Mouse (Mus musculus) embryonic fibroblast, embryonic 13.5 days (primary cell): ENCODE data around the gene Sgf29.

Experiments used
- CTCF ChIP-seq: IDR thresholded peaks from 2 replicates; pipeline ENCODE4 v1.5.1; 2011; ENCODE audit warnings: mild to moderate bottlenecking, control low read depth, low read length, moderate library complexity, borderline replicate concordance; ENCODE audit not compliant: insufficient read depth
- POLR2A ChIP-seq: IDR thresholded peaks from 2 replicates; pipeline ENCODE4 v1.6.1; 2011; ENCODE audit warnings: low read depth, mild to moderate bottlenecking, control low read depth, low read length, moderate library complexity

GRCm38 (mm10) chr7:126670152-126670551 lies 21.0 kb downstream of the Sgf29 start:
- TF ChIP-seq CTCF (no peak), POLR2A (no peak)
